Mouse (Mus musculus) adrenal gland, postnatal 14 days (tissue): ENCODE measurements at regions not wholly inside any gene's neighbourhood (a gene's known extent, or its start where the extent isn't known, plus 50 kb on each side); places are given as distances from the start of the nearest gene placed in this dataset.

Source experiments
- DNase-seq: peaks from one replicate; pipeline ENCODE4 v3.0.0; 2021; ENCODE audit warnings: mixed read lengths

DNA sequence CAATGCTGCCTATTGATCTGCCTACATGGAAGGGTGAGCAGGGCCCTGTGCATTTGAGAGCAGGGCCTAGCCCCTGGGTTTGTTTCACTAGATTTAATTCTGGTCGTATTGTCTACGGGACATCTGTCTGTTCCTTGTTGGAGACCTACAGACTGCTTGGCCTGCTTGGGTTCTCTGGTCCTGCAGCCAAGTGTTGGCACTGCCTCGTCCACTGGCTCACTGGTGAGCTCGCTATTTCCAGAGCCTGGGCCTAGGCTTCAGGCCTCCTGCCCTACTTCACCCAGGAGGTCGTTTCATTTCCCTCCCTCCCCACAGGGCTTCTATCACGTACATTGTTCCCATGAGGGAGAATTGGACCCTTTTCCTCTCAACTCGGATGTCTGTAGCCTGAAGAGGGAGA is 62.2 kb upstream of the Blcap start:
- DNase-seq: no peak

DNA sequence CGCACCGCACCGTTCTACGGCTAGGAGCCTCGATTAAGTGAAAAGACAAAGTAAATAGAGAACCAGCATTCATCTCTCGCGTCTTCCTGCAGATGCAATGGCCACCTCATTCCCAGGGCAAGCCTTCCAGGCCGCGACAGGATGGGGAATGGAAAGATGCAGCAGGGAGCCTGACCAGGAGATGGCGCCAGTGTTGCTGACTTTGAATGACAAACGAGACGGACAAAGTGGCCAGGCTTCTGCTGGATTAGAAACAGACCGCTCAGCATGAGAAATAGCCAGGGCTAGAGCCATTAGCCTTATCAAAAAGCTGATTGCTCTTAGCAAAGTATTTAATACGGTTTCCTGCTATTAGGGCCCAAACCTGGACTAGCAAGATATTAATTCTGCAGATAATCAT is 64.6 kb upstream of the Blcap start:
- DNase-seq: peak; percentile 93

DNA sequence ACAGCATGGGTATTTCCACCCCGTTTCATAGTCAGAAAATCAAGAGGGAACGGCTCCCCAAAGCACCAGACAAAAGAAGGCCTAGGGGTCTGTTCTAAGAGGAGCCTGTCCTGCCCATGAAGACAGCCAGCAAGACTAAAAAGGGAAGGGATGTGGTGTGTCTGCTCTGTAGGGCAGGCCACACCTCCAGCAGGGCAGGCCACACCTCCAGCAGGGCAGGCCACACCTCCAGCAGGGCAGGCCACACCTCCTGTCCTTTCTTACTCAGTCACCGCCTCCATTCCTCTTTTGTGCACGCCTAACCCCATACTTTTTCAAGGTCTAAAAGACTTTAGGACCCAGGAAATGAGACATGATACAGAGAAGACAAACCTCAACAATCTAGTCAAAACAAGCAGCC is 69.8 kb upstream of the Blcap start:
- no peak for DNase-seq

DNA sequence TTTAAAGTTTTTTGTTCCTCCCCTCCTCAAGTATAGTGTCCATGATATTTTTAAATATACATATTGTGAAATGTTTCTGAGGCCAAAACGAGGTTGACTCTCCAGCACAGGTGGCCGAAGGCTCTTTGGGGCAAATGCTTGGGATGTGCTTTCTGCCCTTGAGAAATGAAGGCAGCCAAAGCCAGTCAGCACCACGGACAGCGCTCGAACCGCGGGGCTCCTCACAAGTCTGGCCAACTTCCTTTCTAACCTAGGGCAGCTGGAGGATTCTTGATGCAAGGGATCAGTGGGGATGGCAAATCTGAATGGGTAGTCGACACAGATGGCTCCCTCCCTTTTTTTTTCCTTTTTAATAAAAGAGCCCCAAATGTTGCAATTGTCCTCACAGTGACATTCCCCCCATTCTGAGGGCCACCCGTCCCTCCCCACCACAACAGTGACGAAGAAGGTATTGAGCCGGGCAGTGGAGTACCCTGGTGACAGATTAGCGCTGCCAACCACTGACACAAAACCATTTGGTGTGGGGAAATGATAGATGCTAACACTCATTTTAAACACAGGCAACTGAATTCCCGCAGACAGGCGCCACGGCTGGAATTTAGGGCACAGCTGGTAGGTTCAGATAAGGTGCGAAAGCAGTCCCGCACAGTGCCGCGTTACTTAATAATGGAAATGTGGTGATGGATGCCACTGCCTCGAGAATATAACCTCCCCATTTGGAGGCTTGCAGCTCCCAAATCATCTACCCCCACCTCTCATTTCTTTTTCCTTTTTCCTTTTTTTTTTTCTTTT is 73.4 kb upstream of the Ctnnbl1 start:
- DNase-seq: peak; percentile 81

DNA sequence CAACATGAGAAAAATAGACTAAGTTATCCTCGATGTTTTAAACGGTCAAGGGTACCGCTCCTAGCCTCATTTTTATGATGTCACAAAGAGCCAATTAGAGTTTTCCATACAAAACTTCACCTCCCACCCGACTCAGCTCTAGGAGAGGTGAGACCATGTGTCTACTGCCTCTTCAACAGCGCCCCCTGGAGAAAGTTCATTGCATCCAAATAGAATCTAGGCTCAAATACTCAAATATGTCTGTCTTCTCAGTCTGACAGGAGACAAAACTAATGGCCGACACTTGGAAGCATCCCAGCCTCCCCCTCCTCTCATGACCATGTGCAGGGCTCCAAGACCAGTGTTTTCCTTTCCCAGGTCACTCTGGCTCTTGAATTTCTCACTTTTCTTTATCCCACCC is 72.7 kb upstream of the Ctnnbl1 start:
- no peak for DNase-seq

DNA sequence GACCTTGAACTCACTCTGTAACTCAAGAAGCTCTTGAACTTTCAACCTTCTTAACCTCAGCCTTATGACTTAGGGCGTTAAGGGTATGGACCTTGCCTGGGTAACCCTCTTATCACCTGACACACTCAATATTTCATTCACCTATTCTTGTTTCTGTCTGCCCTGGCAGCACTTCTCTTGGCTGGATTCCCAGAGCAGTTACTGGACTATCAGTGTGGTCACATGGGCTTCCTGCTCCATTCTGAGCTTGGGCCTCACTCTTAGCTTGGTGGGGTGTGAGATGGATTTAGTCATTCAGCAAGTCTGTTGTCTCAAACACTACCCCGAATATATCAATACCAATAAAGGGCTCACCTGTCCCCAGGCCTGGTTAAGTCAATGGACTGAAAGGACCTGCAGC is 67.0 kb upstream of the Ctnnbl1 start:
- no peak for DNase-seq

DNA sequence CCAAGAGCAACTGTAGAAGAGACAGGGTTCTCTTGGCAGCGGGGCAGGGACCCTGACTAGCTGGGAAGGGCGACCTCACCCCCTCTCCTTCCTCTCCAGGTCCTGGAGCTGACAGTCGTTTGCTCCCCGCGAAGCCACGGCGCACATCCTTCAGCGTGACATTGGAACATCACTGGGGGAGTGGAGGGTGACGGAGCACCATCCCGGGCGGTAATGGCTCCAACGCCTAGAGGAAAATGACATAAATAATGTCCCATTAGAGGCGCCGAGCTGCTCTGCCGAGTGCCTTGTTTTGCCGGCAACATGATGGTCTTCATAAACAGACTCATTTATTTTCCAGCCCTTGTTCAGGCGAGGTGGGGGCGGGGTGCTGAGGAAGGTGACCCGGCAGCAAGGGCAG is 62.3 kb upstream of the Ctnnbl1 start:
- DNase-seq: no peak

DNA sequence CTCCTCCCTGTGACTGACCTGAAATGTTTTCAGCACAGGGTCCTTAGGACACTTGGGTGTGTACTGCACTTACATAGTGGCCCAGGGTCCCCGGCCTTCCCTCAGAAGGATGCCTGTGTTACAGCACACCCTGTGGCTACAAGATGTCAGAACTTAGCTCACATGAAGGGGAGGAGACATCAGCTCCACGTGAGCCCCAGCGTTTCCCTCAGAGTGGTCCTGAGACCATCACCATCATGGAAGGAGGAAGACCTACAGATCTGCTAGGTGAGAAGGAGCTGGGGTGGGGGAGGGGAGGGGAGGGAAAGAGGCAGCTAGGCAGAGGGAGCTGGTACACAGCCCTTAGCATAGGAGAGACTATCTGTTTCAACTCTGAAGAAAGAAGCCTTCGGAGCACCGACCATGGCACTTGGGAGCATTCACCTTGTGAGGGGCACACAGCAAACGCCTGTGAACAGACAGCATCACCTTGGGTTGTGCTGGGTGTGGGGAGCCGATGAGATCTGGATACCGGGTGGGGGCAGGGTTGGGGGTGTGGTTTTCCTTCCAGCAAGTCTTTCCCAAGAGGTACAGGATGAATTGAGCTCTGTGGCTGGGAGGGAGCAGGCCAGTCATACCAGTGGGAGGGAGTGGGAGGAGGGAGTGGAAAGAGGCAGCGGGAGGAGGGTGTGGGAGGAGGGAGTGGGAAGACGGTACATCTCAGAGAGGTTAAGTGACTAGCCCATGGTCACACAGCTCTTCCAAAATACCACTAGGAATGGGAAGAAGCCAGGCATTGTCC is 60.6 kb upstream of the Ctnnbl1 start:
- peak; percentile 20 for DNase-seq

DNA sequence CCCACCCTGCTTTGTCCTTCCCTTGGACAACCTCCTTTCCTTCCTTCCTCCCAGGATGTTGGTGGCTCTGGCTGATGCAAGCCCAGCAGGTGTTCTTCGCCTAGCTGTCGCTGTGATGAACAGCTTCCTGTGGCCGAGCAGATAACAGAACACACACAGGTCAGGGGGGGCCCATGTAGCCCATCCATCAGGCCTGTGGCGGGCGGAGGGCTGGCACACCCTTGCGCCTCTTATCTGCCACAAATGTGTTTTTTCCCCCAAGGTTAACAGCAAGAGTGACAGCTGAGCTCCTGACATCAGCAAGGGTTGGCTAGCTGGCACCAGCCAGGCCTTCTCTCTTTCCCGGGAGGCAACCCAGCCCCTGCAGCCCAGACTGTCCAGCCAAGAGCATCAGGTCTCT is 59.9 kb upstream of the Ctnnbl1 start:
- DNase-seq: peak; percentile 65

DNA sequence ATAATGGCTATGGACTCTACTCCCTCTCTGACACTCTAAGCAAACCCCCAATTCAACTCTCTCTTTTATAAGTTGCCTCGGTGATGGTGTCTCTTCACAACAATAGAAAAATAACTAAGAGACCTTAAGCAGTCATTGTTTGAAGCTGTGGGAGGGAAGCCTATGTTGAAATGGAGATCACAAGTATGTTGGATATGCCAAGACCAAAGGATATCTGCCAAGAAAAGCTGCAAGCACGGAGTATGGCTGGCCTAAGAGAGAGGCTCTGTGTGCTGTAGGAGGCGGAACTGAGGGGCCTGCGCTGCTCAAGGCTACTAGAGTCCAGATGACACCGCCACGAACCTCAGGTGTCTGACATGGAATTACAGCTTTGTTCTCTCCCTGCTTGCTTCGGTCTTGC is 55.3 kb upstream of the Ctnnbl1 start:
- DNase-seq: no peak
